Mouse (Mus musculus) lung, adult 2 months (tissue): ENCODE results near the gene Lins1.

Source experiments
- CTCF ChIP-seq: fragments of 200-500 bp; IDR thresholded peaks from 2 replicates; pipeline ENCODE4 v1.5.1; 2011; ENCODE audit warnings: mild to moderate bottlenecking, low read length, control low read depth; ENCODE audit not compliant: insufficient read depth
- POLR2A ChIP-seq: fragments of 200-500 bp; IDR thresholded peaks from 2 replicates; pipeline ENCODE4 v1.6.1; 2011; ENCODE audit warnings: low read depth, mild to moderate bottlenecking, control low read depth, low read length, borderline replicate concordance; ENCODE audit errors: extremely low read depth

DNA sequence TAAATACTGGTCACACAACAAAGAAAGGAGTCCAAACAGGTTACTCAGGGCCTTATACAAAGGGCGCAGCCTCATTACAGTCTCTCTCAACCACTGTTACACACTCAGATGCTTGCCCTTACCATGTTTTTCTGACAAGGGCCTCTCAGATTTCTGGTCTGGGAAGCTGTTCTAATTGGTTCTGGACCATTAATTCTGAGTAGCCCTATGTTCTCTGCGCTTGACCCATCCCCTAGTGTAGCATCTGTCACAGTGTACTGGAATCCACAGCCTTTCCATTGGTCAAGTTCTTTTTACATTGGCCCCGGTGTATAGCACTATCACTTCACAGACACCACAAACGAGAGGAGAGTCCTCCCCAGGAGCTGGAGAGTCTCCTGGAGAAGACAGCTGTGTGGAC lies 34.8 kb downstream of the Lins1 start:
- no peak for TF ChIP-seq POLR2A
- TF ChIP-seq CTCF, result no peak
